Mouse (Mus musculus) forelimb bud, embryonic 11.5 days (tissue): ENCODE data around the gene Tgfbr3.

ENCODE experiments used
- DNase-seq: peaks from one replicate; pipeline ENCODE4 v3.0.0-alpha.2; 2012; ENCODE audit warnings: low read depth, low spot score

Gene Tgfbr3

DNA sequence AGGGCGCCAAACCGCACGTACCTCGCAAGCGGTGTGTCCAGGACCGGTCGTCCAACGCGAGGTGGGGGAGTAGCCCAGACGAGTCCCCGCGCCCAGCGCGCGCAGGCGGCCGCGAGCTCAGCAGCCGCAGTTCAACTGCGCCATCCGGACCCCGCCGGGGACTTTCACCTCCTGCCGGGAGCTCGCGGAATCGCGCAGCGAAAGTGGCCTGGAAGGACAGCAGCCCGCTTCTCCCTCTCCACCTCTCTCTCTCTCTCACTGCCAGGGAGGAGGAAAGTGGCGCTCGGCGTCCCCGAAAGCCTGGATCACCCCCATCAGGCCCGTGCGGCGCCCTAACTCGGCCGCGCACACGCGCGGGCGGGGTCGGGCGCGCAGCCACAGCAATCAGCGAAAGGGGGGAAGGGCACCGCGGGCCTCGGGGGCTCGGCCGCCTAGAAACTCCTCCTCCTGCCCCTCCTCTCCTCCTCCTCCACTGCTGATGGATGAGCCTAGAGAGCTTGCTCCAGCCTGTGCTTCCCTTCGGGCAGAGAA, at the start of gene Tgfbr3:
TSS of gene Tgfbr3 (minus strand) at position 396 of the 531 bp plus-strand sequence.
- DNase-seq, result peak; percentile 82

DNA sequence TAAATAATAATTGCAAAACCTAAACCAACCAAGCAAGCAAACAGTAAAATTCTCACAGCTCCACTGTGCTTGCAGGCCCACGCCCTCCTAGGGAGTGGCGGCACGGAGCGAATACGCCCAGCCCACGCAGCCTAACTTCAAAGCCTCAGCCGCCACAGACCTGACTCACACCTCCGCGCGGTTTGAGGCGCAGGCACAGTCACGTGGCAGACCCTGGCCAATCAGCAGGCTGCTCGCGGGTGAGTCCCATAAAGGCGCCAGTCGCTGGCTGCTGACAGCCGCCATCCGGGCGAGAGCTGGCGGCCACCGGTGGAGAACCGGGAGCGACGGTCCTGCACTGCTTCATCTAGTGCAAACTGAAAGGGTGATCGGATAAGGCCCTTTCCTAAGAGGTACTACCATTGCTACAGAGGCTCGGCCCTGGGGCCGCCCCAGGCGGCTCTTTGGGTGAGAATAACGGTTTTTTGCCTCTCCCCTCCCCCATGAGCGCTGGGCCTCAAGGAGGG, 41.5 kb upstream of the Tgfbr3 start, which contains the start of gene Brdt:
TSS of gene Brdt (plus strand) at position 244 of the 506 bp plus-strand sequence.
- no peak for DNase-seq

DNA sequence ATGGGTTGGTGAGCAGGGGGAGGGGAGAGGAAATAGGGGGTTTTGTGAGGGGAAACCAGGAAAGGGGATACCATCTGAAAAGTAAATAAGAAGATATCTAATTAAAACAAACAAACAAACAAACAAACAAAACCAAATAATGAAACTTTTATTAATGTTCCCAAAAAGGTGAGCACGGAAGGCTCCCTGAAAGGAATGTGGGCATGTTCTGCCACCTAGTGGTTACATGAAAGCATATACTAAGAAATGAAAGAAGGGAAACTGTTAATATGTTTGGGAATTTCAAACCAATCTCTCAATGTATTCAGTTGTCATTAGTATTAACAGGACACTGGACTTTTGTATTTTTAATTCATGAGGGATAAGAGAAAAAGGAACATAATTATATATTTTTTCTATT, 31.3 kb upstream of the Tgfbr3 start:
- DNase-seq, result peak; percentile 42

DNA sequence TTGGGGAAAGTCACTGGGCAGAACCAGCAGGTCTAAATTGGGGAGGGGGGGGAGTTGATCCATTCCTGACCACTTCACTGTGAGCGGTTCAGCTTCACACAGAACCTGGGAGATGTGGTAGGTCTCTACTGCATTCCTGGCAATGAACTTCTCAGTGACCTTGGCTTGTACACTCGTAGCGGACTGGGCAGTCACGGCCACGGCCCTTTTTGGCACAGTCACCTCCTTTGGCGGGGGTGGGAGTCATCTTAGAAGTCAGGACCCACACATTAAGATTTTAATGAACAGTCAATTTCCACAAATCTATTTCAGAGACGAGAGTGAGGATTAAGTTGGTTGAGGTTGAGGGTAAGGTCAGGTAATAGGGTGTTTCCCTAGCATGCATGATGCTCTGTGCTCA, 27.7 kb upstream of the Tgfbr3 start:
- no peak for DNase-seq

DNA sequence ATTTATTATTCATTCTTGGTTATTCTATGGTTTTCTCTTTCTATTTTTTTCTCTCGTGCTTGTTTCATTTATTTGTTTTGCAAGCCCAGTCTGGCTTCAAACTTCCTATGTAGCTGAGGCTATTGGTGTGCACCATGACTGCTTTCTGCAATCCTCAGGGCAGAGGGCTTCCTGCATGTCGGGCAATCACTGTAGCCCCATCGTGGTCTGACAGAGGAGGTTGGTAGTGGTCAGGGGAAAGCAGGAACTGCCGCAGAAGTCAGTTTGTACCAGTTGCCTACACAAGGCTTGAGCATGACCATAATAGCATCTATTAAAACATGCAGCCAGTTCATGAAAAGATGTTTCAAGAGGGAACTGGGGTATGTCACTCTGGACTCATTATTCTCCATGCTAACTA, 18.0 kb upstream of the Tgfbr3 start:
- no peak for DNase-seq

DNA sequence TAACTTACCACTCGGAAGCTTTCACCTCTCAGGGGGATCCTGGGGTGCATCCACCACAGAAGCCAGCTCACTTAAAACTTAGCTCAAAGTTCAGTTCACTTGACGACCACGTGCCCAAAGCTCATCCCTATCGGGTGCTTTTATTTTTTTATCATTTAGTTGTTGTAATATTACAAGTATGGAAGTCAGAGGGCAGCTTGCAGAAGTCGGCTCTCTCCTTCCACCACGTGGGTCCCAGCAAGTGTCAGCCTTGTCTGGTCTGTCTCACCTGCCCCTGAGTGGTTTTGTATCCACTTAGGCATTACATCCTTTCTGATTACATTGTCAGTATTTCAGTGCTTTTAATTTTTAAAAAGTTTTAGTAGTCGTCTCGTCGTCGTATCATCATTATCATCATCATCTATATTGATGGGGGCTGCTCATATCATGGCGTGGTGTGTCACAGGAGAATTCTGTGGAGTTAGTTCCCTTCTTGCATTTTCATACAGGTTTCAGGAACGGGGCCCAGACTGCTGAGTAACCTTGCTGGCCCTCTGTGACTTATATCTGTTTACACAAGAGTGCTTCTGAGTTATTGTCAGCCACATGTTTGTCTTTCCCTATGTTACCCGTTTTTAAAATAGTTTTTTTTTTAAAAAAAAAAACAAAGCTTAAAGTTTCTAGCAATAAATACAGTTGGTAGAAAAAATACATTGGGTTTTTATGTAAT, 14.8 kb upstream of the Tgfbr3 start:
- no peak for DNase-seq

DNA sequence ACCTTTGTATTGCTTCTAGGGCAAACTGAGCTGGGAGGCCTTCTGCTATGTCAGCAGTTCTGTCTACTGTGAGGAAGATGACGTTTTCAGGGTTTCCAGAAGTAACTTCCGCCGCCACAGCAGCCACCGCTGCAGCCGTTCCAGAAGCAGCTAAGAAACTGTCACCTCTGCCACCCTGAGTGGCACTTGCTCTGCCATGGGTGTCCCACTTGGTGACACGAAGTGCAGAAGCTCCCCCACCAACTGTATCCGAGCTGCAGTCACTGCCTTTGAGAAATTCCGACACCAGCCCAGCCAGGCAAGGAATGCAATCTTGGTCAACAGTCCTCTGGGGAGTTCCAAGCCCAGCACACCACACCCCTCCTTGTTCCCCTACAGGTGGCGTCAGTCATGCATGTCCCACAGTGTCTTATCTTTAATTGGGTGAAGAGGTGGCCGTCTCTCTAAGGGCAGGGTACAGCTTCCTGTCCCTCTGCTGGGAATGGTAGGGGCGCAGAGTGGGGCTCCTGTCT, 14.0 kb upstream of the Tgfbr3 start:
- no peak for DNase-seq

DNA sequence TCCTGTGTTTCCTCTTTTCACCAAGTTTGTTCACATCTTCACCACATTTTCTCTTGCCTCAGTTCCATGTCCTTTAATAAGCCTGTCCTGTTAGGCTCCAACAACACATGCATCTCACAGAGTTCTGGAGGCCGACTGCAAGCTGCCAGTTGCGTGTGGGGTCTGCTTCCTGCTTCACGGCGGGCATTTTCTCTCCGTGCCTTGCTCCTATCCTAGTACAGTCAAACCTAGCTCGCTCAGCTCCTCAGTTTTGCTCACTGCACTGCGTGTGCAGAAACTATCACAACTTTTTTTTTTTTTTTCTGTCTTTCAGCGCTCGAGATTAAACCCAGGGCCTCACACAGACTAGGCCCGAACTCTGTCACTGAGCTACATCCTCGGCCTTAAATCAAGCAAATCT, 9.4 kb upstream of the Tgfbr3 start:
- DNase-seq, result no peak

DNA sequence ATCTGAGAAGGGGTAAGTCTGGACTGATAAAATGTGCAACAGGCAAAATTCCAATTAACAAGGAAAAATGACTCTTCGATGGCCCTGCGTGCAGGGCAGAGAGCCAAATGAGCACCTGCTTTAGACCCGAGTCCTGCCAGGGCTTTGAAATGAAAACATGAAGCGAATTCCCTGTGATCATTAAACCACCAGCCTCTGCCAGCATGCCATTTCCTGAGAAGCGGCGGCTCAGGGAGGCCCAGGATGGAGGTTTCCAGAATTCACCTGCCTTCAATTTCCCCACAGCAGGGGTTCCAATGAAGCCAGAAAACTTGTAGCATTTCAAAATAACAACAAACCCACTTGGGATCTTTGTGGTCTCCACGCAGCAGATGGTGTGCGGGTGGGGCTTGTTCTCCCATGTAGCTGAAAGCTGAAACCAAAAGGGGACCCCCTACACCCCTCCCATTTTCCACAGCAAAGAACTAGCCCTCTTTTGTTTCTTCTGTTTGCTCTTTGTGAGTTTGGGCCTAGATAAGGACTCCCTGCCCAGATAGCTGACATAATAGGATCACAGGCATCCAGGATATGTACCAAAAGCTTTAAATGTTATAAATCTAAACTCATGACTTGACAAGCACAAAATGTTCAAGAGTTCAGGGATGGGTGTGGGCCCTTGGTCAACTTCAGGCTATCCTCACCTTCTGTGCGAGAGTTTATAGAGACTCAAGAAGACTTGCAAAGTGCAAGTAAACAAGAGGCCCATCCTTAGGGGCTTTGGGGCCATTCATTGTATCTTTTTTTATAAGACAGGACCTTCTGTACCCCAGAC, 7.3 kb upstream of the Tgfbr3 start:
- peak; percentile 70 for DNase-seq

DNA sequence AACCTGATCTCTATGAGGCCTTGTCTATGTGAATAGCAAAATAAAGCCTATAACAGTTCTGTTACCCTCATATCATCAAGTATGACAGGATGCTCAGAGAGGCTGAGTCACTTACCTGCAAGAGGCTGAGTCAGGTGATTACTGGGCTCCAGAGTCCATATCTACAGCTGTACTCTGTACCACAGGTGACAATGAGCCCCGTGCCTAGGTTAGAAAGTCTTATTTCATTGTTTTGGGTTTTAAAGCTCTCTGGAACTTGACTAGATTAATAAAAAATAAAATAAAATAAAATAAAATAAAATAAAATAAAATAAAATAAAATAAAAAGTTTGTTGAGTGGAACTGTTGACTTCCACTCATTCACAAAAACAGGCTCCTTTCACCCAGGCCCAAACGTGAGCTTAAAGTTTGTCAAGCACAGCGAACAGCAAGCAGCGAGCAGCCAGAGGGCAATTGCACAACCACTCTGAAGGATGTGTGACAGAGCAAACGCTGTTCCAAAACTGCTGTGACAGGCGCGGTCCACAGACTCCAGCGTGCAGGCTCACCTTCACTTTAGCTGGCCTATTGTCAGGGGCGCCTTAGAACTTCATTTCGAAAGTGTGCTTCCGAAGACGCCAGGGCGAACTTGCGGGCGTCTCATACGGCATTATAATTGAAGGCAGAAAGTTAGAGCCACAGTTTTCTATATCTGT, 6.5 kb upstream of the Tgfbr3 start:
- no peak for DNase-seq

DNA sequence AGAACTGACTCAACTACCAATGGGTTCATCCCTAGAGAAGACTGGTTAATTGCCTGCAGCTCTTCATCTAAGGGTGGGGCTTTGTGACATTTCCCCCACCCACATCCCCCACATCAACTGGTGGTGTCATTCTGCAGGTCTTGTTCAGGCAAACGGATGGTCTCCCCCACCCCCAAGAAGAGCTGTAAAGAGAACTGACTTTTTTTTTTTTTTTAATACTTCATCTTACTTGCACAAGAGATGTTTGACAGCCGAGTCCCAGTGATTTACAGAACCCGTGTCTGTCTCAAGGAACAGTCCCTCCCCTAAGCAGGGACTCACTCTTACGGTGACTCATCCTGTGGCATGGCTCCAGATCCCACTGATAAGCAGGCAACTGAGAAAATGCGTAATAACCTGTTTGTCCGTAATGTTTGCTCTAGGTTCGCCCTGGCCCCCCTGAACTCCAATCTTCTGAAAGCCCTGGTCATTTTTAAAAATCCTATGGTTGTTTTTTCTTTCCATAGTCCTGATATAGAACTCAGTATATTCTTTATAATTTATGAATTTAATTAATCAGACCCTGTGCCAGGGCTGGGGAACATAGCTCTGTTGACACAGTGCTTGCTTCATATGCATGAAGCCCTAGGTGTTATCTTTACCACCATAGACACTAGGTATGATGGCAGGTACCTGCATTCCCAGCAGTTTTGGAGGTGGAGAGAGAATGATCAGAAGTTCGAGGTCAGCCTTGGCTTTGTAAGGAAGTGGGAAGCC, 5.8 kb upstream of the Tgfbr3 start:
- DNase-seq, result no peak

DNA sequence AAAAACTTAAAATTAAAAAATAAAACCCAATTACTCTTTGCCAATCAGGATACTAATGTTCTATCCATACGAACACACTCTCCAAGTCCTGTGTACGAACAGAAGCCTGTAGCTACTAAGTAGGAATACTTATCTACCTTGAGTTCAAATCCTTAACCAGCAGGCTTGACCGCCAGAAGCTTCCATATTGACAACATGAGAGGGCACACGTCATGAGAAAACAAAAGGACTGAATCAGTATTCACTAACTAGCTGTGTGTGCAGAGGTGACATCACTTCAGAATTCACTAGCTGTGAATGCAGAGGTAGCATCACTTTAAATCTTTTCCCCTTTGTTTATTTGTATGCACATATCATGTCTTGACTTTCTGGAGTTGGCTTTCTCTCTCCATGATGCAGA, 4.6 kb upstream of the Tgfbr3 start:
- DNase-seq, result no peak

DNA sequence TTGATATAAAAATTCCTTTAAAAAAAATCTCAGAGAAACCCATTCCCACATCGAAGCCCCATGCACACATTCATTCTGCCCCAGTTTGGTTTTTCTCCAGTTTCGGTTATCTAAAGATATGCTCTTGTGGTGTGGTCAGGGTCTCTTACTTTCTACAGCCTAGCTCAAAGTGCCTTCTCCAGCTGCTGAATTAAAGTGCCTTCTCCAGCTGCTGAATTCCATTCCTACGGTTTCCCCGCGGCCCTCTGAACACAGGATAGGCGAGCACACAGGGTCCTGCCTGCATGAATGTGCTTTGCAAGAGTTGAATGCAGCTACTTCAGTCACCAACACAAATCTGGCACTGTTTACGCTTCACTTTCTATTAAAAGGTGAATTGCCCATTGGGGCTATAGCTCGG, 557 bp upstream of the Tgfbr3 start:
- DNase-seq, result no peak

DNA sequence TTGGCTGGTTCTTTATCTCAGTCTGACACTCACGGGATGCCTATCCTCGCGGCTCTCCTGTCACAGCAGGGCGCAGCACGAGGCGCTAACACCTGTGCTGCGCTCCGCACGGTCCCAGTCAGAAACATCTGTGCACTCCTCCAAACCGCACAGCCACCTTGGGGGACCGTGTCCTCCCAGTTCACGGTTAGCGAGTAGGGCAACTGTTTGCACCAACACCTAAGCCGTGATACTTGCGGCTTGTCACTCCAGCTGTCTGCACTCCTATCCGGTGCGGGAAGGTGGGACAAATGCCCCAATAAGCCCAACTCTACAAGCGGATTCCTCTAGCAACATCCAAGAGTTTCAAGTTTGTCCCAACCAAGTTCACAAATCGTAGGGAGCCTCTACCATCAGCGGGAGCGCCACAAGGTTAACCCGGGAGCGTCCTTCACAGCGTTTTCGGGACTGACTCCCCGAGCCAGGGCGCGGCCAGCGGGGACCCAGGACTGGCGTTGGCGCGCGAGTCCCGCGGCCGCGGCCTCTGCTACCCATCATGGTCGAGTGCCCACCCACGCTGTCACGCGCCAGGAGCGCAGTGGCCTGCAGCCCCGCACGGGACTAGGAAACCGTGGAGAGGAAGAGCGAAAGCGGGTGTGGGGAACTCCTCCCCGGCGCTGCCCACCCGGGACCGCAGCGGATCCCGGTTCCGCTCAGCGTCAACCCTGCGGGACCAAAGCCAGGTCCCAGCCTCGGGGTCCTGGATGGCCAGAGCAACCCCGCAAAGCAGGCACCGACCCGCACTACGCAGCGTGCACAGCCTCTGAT, 799 bp downstream of the Tgfbr3 start:
- DNase-seq, result no peak

DNA sequence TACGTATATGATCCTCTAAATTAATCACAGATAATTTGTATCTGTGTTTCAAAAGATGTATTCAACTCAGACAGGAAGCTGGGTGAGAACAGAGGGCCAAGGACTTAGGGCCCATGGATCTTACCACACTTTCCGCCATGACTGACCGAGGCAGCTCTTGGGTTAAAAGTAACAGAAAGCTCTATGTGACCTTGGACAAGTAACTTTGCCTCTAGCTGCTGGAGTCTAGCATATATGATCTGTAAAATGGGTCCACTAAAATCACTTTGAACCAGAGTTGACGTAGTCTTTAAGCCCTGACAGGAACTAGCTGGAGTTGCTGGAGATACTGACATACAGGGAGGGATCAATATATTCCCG, 1.5 kb downstream of the Tgfbr3 start:
- DNase-seq, result no peak

DNA sequence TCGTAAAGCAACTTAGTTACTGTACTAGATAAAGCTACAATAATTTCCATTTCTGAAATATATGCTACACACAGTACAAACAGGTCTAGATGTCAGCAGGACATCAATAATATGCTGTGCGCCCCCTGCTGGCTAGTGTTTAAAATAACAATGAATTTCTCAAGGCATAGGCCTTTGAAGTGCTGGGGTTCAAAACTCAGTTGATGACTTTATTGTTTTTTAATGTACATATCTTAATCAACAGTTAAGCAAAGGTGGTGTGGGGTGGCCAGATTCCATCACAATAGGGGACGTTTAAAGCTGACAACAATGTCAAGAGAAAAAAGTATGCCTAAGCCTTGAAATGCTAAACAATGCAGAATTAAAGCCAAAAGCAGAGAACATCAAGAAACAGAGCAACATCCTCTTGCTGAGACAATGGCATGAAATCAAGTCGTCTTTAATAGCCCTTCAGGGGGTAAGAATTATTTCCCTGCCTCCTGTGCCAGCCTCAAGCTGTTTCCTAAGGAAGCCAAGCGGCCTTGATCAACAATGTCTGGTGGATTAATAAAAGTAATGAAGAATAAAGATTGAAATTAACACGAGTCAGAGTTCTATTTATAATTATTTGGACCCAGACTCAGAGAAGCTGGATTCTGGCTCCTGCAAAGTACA, 2.0 kb downstream of the Tgfbr3 start:
- peak; percentile 70 for DNase-seq

DNA sequence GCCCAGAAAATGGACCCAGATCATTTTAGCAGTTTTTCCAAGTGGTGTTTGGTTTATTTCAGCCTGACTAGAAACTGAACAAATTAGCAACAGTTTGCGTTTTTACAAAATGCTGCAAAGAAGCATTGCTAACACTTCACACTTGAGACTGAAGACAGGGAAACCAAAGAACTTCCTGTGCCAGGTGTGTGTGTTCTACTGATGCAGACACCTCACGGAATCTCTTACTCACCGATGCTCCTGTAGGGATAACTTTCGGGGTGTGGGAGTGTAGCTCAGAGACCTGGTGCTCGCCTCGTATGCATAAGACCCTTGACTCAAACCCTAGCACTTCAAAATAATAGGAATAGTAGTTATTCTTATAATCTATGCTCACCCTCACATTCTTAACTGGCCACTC, 3.9 kb downstream of the Tgfbr3 start:
- no peak for DNase-seq

DNA sequence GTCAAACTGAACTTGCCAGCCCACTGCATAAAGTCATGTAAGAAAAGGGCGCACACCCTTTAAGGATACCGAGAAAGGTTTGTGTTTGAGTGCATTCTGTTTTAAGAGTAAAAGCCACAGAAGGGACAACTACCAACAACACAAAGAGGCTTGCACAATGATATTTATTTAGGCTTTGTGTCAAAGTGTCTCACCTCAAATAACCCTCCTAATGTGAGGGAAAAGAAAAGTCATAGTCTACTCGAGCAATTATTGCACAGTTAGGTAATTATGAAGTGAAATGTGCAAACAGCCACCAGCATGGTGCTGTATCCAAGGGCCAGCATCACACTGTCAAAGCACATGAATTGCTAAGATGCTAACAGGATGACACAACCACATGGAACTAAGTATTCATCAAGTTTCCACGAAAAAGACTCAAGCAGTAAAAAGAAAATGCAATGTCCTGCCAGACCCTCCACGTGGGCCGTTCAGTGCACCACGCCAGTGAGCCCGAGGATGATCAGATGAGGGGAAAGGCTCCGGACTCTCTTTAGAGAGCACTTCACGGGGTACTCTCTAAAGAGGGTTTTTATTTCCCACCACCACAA, 5.4 kb downstream of the Tgfbr3 start:
- DNase-seq, result no peak

DNA sequence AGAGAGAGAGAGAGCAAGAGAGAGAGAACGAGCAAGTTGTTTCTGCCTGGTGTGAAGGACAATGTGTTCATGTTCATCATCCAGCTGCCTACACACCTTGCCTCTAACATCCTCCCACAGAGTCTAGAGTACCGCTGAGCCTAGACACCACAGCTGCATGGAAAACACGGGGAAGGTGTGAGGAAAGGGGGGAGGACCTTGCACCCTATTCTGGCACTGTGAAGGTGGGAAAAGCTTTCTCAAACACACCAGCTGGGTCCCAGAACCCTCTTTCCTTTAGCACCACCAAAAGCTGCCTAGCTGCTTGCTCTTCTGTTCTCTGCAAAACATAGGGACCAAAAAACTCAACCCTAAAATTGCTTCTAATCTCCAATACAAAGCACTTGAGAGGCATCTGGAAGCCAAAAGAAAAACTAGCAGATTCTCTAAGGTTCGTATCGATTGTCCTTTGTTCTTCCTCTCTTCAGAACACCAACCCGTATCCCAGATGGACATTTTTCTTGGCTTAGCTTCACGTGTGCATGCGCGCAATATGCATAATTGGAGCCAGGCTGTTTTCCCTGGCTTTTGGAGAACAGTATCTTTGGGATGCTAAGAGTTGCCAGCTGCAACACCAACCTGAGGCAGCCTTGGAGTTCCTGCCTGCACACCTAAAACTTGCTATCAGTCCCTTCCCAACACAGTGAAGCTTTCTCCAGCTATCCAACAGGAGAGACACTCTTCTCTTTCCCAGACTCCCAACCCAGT, 6.7 kb downstream of the Tgfbr3 start:
- no peak for DNase-seq
